Mouse (Mus musculus) heart, postnatal 0 days (tissue): ENCODE data around the gene Fhl5. TPM values are rescaled to one million over a fixed set of nuclear protein-coding genes. Genes with fewer than 3 reads are reported as not detected.
A peak's percentile ranks its signal among the peaks of the same experiment; 100 is the strongest.
"Not testable (repeated sequence)": the region's sequence is repeated elsewhere in the genome, so short reads cannot be mapped to it uniquely, and the experiment has no call there.

ENCODE experiments used
- ATAC-seq: fragments of 200-750 bp; cut with Nextera tagmentation; 2 replicates; pipeline ENCODE4 v1.8.0; 2017; ENCODE audit warnings: low read depth, moderate number of reproducible peaks, moderate library complexity; ENCODE audit not compliant: insufficient read depth
- DNase-seq: peaks from one replicate; pipeline ENCODE4 v3.0.0-alpha.2; 2016; ENCODE audit warnings: low spot score
- H3K27ac ChIP-seq: fragments of 300-500 bp; sonication (generic); 2 replicates; pipeline ENCODE4 v1.5.1; 2014; ENCODE audit warnings: low read depth, mild to moderate bottlenecking
- H3K27me3 ChIP-seq: fragments of 300-500 bp; sonication (generic); 2 replicates; pipeline ENCODE4 v1.6.1; 2014; ENCODE audit warnings: low read length, mixed read lengths; ENCODE audit not compliant: control insufficient read depth, insufficient read depth
- H3K36me3 ChIP-seq: fragments of 300-500 bp; sonication (generic); replicated peaks from 2 replicates; pipeline ENCODE4 v1.6.1; 2014; ENCODE audit warnings: low read length, mixed read lengths; ENCODE audit not compliant: control insufficient read depth, insufficient read depth
- H3K4me1 ChIP-seq: fragments of 300-500 bp; sonication (generic); 2 replicates; pipeline ENCODE4 v1.6.1; 2014; ENCODE audit warnings: antibody characterized with exemption; ENCODE audit not compliant: control insufficient read depth, insufficient read depth
- H3K4me2 ChIP-seq: fragments of 300-500 bp; sonication (generic); 2 replicates; pipeline ENCODE4 v1.6.1; 2014; ENCODE audit warnings: low read depth, mild to moderate bottlenecking, low read length, moderate library complexity
- H3K4me3 ChIP-seq: fragments of 300-500 bp; sonication (generic); 2 replicates; pipeline ENCODE4 v1.5.1; 2014; ENCODE audit warnings: low read depth, low read length
- H3K9ac ChIP-seq: fragments of 300-500 bp; sonication (generic); replicated peaks from 2 replicates; pipeline ENCODE4 v1.6.1; 2014; ENCODE audit warnings: low read depth, low read length, mixed read lengths
- H3K9me3 ChIP-seq: fragments of 300-500 bp; sonication (generic); replicated peaks from 2 replicates; pipeline ENCODE4 v1.6.1; 2016; ENCODE audit warnings: low read length; ENCODE audit not compliant: control insufficient read depth
- CTCF ChIP-seq: IDR thresholded peaks from 2 replicates; pipeline ENCODE4 v1.5.1; 2016; ENCODE audit warnings: antibody characterized with exemption, control low read depth, low read depth
- EP300 ChIP-seq: IDR thresholded peaks from 2 replicates; pipeline ENCODE4 v1.6.1; 2016; ENCODE audit warnings: antibody characterized with exemption, low read depth
- WGBS: fragments of 180-500 bp; shearing (Covaris S2); extraction: QIAGEN DNeasy Blood & Tissue Kit; methylation state at CpG from one replicate; pipeline ENCODE4 v1.1.7; 2014; 5-methylcytosine and 5-hydroxymethylcytosine counted together
- polyA plus RNA-seq: library from polyadenylated mRNA; unstranded; fragments of >200 nt; fragmentation: Nextera tagmentation; extraction: Ambion mirVana; gene quantifications from 2 replicates; pipeline ENCODE4 v1.2.1, GENCODE M21; 2015
- total RNA-seq: library from RNA; depleted of rRNA; stranded (reverse); fragments of >200 nt; gene quantifications from 2 replicates; pipeline ENCODE4 v1.2.3, GENCODE M21; 2014; ENCODE audit warnings: low replicate concordance; rRNA removed

Fhl5 gene
- 0.27 TPM in 1 of 2 replicates, not detected in the other for total RNA-seq
- not detected in 2 replicates for polyA plus RNA-seq

DNA sequence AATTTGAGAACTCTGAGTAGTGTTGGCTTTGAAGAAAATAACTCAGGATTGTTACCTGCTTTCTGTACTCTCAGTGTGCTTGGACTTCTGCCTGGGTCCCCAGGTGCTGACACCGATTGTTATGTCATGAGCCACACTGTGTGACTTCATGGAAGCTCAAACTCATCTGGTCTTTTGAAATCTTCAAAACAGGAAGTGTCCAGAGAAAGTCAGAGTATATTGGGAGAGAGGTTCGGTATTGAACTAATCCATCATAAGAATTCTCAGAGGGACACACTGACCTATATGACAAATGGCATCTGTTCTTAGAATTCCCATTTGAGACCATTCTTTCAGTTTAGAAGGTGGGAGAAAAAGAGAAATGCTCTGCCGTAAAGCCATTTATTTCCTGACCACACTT, at the start of gene Fhl5:
TSS of gene Fhl5 (minus strand) at position 101 of the 400 bp plus-strand sequence.
- Histone ChIP-seq H3K27me3 (no peaks in the 10 kb centered on the region), H3K9me3 (no peaks in the 10 kb centered on the region), H3K4me3 (no peak within 1 kb of the TSS), H3K27ac (no peak within 1 kb of the TSS), H3K36me3 (no peaks in the 10 kb centered on the region; the same call in 1 of the 2 replicates), H3K9ac (no peak within 1 kb of the TSS), H3K4me1 (no peaks in the 10 kb centered on the region), H3K4me2 (no peak within 1 kb of the TSS)
- WGBS, result 82% methylated on average over 3 of the region's 3 CpGs
- no peak for DNase-seq
- ATAC-seq, result no peak
- no peak for TF ChIP-seq CTCF
- no peak for TF ChIP-seq EP300

DNA sequence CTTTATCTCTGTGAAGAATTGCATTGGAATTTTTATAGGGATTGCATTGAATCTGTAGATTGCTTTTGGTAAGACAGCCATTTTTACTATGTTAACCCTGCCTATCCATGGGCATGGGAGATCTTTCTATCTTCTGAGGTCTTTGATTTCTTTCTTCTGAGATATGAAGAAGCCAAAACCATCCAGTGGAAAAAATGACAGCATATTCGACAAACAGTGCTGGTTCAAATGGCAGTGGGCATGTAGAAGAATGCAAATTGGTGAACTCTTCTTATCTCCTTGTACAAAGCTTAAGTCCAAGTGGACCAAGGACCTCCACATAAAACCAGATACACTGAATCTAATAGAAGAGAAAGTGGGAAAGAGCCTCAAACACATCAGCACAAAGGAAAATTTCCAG, 42.3 kb upstream of the Fhl5 start:
- not testable (repeated sequence) for H3K9me3 ChIP-seq, DNase-seq, ATAC-seq, H3K4me2 ChIP-seq, H3K27me3 ChIP-seq, H3K4me3 ChIP-seq, H3K9ac ChIP-seq, H3K27ac ChIP-seq, H3K36me3 ChIP-seq, H3K4me1 ChIP-seq
- 68% methylated on average over 1 of the region's 1 CpGs for WGBS

DNA sequence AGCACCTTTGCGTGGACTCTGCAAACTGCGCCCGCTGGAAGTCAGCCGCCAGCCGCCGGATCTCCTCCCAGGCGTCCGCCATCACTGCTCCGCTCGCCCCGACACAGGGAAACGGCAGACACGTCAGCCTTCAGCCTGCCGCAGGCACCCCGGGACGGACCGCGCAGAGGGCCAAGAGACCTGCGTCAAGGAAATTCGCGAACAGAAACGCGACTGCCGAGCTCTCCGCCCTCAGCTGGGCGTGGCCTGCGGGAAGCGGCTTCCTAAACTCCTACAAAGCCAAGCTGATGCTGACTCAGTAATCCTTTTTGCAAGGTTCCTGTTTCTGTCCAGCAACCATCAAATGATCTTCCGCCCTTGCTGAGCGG, 39.0 kb upstream of the Fhl5 start, which contains the start of gene Ufl1:
TSS of gene Ufl1 (minus strand) at position 151 of the 368 bp plus-strand sequence.
- WGBS, result under 1% methylated on average over 30 of the region's 30 CpGs
- Histone ChIP-seq H3K36me3 (peaks cover 18% of the 10 kb centered on the region), H3K4me3 (peak within 1 kb of the TSS; percentile 93), H3K9me3 (no peaks in the 10 kb centered on the region), H3K27me3 (no peaks in the 10 kb centered on the region), H3K9ac (peak within 1 kb of the TSS; percentile 92), H3K27ac (peak within 1 kb of the TSS; percentile 99), H3K4me2 (peak within 1 kb of the TSS; percentile 74), H3K4me1 (peaks cover 5% of the 10 kb centered on the region; the same call in 1 of the 2 replicates)
- DNase-seq, result peak; percentile 91
- ATAC-seq, result peak; percentile 98
- TF ChIP-seq CTCF, result no peak

DNA sequence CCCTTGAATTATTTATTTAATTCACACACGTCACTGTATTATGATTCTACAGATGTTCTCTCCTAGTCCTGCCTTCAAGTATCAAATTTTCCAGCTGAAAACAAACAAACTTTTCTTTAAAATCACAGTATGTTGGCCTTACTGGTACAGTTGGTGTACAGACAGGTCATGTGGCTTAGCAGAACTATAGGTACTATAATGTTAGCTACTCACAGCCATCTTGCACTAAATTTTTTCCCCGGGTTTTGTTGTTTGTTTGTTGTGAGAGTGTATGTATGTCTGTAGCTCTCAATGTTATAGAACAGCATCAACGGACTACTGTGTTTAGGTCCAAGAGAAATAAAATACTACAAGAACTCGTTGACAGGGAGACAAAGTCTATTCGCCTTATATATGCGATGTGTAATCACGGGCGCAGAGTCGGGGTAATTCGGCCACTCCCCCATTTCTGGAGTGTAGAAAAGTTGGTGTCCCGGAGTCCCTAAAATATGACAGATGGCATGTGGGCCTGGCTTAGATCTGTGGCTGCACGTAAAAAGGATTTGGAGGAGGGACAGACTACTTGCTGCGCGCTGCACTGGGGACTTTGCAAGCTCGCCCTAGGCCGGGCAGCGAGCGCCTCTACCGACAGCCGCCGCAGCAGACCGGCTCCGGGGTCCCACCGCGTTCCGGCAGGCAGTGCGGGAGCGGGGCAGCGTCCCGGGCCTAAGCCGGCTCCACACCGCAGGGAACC, 38.4 kb upstream of the Fhl5 start:
- Histone ChIP-seq H3K27me3 (no peaks in the 10 kb centered on the region), H3K4me3 (peak overlapping the region; percentile 93), H3K9ac (peak overlapping the region; percentile 92), H3K36me3 (peaks cover 19% of the 10 kb centered on the region), H3K4me1 (peaks cover 5% of the 10 kb centered on the region; the same call in 1 of the 2 replicates), H3K4me2 (peak overlapping the region; percentile 74), H3K27ac (peak overlapping the region; percentile 99), H3K9me3 (no peaks in the 10 kb centered on the region)
- ATAC-seq, result peak; percentile 91
- peak; percentile 68 for DNase-seq
- TF ChIP-seq EP300 (no peak), CTCF (no peak; the same call in 1 of the 2 replicates)
- WGBS, result 2% methylated on average over 32 of the region's 32 CpGs

DNA sequence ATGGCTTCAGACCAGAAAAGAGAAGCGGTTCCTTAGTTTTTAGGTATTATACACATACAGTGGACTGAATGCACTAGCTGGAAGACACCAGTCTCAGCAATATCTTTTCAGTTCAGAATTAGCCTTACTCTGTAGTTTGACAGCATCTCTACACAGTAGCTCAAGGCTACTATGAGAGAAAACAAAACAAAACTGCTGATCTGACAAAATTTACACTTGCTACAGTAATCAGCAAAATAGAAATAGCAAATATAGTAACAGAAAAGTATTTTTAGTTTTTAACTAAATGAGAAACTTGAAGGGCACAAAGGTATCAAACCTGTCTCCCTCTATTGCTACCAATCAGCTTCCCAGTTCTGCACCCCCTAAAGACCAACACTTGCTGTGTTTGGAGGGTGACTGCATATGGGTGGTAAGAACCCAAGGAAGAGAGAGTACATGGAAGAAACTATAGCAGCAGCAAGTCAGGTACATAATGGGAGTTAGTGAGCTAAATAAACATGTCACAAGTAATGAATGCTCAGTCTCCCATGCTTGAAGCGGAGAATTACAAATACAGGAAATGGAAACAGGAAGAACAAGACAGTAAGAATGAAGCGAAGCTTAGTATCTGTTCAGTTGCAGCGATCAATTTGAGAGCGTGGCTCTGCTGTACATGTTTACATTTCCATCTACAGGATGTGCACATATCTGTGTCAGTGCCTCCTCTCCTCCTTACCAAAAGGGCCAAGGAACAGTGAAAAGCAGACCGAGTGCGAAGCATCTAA, 30.4 kb upstream of the Fhl5 start:
- DNase-seq (no peak), ATAC-seq (no peak)
- Histone ChIP-seq H3K4me3 (no peak overlapping the region), H3K4me1 (no peaks in the 10 kb centered on the region), H3K9ac (no peak overlapping the region), H3K4me2 (no peak overlapping the region), H3K27me3 (no peaks in the 10 kb centered on the region), H3K9me3 (no peaks in the 10 kb centered on the region), H3K27ac (no peak overlapping the region), H3K36me3 (peaks cover 81% of the 10 kb centered on the region)
- TF ChIP-seq CTCF (no peak), EP300 (no peak)
- 75% methylated on average over 7 of the region's 7 CpGs for WGBS
